27 mouse cellular contexts compared by ENCODE assay signal in the genomic region with DNA sequence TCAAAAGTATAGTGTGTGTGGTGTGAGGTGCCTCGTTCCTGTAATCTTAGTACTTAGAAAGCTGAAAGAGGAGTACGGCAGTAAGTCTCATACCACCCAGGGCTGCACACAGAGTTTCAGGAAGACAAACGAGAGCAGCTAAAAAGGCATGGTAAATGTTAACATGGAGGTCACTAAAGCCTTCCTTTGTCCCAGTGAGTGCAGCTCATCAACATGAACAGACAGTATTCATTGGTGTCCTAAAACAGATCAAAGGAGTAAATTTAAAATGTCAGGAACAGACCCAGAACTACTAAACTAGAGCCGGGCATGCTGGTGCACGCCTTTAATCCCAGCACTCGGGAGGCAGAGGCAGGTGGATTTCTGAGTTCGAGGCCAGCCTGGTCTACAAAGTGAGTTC.
"Had no signal": no experiment of that assay in that cellular context is flagged by ENCODE, and none has a peak within 500 bp of the region (broad histone marks: within the 10 kb centered on the region; RNA-seq: fewer than 3 reads in every experiment).

No protein-coding gene starts in this region.

- H3K9ac ChIP-seq: heart, embryonic 13.5 days; heart, embryonic 15.5 days; hindbrain, embryonic 12.5 days; hindbrain, embryonic 14.5 days; kidney, embryonic 15.5 days; limb, embryonic 13.5 days; limb, embryonic 15.5 days; liver, embryonic 12.5 days; liver, embryonic 14.5 days had no signal

- ATAC-seq: hindbrain, embryonic 16.5 days; intestine, embryonic 16.5 days; liver, embryonic 12.5 days had no signal

- H3K4me2 ChIP-seq: heart, embryonic 11.5 days; heart, embryonic 13.5 days; heart, embryonic 15.5 days; hindbrain, embryonic 12.5 days; hindbrain, embryonic 14.5 days; kidney, embryonic 15.5 days; limb, embryonic 13.5 days; limb, embryonic 15.5 days; liver, embryonic 12.5 days had no signal

- H3K9me3 ChIP-seq: heart, embryonic 13.5 days; heart, embryonic 15.5 days; hindbrain, embryonic 10.5 days; hindbrain, embryonic 12.5 days; kidney, embryonic 15.5 days; limb, embryonic 13.5 days; limb, embryonic 15.5 days; liver, embryonic 12.5 days had no signal

- H3K4me1 ChIP-seq: hindbrain, embryonic 10.5 days; hindbrain, embryonic 12.5 days; kidney, embryonic 15.5 days; limb, embryonic 13.5 days; limb, embryonic 15.5 days had no signal

- H3K27ac ChIP-seq: gastrocnemius, adult 2 months; heart, adult 2 months; heart, embryonic 13.5 days; heart, embryonic 15.5 days; hindbrain, embryonic 10.5 days; hindbrain, embryonic 12.5 days; hindbrain, embryonic 14.5 days; kidney, embryonic 15.5 days; kidney, postnatal 0 days; limb, embryonic 13.5 days; limb, embryonic 15.5 days; liver, embryonic 12.5 days; liver, embryonic 14.5 days had no signal

- H3K4me3 ChIP-seq: gastrocnemius, adult 2 months; heart, adult 2 months; heart, embryonic 13.5 days; heart, embryonic 15.5 days; hindbrain, embryonic 10.5 days; hindbrain, embryonic 12.5 days; kidney, embryonic 15.5 days; limb, embryonic 13.5 days; limb, embryonic 15.5 days; liver, embryonic 12.5 days had no signal

- DNase-seq: gastrocnemius, adult 2 months; gastrocnemius, postnatal 10 days; gastrocnemius, postnatal 25 days; heart, adult 2 months; heart, postnatal 4 days; kidney, adult 11 months; kidney, adult 2 months; kidney, adult 9 months; kidney, postnatal 14 days; kidney, postnatal 36 days; layer of hippocampus, adult 9-11 months; layer of hippocampus, postnatal 36 days; left cerebral cortex, postnatal 4 days had no signal

- H3K27me3 ChIP-seq: heart, embryonic 13.5 days; heart, embryonic 15.5 days; hindbrain, embryonic 12.5 days; kidney, embryonic 15.5 days; limb, embryonic 13.5 days; limb, embryonic 15.5 days; liver, embryonic 12.5 days had no signal
